Mouse (Mus musculus) A20 (cell line): Measurements from ENCODE around the gene AI597479.

ENCODE experiments used
- DNase-seq: peaks from one replicate; pipeline ENCODE4 v3.0.0-alpha.2; 2011; ENCODE audit warnings: low read depth, low spot score

Gene AI597479

DNA sequence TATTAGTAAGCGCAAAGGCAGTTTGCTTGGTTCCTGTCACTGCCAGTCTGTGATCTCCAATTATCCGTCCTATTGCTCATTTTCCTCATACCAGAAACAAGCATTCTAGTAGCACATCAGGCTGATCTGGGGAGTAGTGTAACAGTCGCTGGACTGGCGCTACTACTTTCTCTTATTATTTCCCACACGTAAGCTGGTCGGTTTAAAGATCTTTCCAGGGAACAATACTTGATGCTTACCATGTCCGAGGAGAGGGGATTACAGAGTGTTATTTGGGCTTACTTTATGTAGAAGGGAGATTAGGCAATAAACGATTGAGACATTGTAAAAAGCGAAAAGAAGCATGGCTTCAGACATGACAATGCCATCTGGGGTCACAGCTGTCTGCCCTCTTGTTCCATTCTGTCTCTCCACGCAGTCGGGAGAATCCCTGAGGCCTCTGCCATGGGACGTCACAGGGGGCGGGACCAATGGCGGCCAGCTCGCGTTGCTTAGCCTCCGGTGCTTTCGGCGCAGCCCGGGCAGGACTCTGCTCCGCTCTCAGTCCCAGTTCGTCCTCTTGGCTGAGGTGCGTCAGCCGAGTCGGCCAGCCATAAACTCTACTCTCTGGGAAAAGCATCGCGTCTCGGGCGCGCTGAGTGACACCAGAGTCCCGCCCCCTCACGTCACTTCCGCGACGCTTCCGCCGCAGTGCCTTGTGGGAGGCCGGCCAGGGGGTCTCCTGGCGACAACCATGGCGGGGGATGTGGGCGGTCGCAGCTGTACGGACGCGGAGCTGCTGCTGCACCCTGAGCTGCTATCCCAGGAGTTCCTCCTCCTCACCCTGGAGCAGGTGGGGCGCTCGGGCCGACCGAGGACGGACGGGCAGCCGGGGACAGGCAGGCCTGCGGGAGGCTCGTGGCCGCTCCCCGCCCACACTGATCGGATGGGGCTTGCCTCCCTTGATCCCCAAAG is at the start of gene AI597479, which contains the start of gene Tgfbrap1:
TSS of gene AI597479 (plus strand) at position 680 of the 954 bp plus-strand sequence.
TSS of gene Tgfbrap1 (minus strand) at position 607 of the 954 bp plus-strand sequence.
- peak; percentile 94 for DNase-seq

- DNase-seq = peak; percentile 5
Observed at GRCm38 (mm10) chr1:43051903-43052302, 46.6 kb upstream of the AI597479 start.

DNA sequence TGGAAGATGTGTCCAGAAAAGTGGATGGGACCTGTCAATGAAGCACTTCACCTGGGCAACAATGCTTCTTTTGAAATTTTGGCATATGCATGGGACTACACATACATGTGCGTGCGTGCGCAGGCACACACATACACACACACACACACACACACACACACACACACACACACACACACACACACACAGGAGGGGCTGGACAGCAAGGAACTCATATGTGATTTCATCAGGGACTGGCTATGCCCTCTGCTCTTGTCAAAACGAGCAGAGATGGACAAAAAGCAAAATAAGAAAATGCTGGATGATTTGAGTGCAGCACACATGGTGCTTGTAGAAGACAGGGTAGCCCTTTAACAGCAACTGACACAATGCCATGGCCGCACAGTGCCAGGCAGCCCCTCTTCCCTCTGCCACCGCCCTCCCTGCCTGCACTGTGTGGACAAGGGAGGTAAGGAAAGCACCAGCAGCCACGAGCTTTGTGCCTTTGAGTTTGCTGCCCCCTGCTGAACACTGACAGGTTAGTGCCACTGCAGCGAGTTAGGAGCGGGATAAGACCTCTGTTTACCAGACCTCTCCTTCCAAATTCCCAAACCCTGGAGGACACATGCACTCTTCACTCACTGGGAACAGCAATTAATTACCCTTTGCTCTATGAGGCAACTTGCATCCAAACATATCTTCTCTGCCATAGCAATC is 32.7 kb upstream of the AI597479 start:
- peak; percentile 55 for DNase-seq

- no peak for DNase-seq
Observed at GRCm38 (mm10) chr1:43066573-43066972, 31.9 kb upstream of the AI597479 start.

GRCm38 (mm10) chr1:43067551-43067950 is 31.0 kb upstream of the AI597479 start:
- DNase-seq = no peak

- DNase-seq = no peak
Observed at GRCm38 (mm10) chr1:43070726-43071125, 27.8 kb upstream of the AI597479 start.

- no peak for DNase-seq
Observed at GRCm38 (mm10) chr1:43072028-43072427, 26.5 kb upstream of the AI597479 start.

- no peak for DNase-seq
Observed at GRCm38 (mm10) chr1:43072561-43072960, 25.9 kb upstream of the AI597479 start.

DNA sequence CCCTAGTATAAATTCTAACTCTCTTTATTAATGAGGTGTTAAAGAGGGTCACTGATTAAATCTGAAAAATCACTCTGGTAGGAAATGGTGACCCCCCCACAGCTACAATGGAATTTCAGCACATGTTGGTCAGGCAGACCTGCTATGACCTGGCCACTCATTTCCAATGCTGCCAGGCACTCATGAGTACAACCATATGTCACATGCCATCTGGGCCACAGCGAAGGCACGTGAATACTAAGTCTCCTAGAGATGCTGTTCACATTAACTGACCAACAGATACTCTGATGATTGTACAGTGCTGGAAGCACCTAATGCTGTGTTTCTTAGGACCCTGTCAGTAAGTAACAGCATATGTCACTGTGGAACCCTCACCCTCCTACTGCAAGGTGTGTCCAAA is 23.7 kb upstream of the AI597479 start:
- DNase-seq = no peak

GRCm38 (mm10) chr1:43078124-43078523 is 20.4 kb upstream of the AI597479 start:
- DNase-seq = no peak

DNA sequence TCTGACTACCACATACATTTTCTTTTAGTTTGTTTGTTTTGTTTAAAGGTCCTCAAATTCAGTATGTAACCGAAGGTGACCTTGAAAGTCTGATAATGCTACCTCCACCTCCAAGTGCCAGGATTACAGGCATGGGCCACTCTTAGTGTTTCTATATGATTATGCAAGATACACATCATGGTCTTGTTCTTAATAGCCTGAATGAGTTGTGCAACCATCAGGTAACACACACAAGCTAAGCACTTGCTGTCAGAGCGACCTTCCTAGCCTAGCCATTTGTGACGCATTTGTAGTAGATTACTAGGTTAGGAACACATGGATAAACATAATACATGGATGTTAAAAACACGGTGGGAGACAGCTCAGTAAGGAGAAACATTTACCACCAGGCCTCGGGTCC is 15.6 kb upstream of the AI597479 start:
- DNase-seq = no peak

DNA sequence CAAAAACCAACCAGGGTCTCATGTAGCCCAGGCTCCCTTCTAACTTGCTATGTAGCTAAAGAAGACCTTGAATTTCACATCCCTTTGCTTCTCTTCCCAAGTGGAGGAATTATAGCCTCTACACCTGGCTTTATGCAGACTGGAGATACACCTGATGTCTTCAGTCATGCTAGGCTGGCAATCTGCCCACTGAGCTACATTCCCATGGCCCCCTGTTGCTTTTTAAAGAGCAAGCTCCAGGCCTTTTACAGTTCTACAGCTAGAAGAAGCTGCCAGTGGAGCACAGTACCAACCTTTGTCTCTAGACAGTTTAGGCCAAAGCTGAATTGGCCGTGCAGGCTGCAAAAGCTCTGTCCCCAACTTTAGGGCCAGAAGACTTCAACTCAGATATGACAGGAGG is 8.1 kb upstream of the AI597479 start:
- DNase-seq = no peak

- DNase-seq = no peak
Observed at GRCm38 (mm10) chr1:43091306-43092055, 7.0 kb upstream of the AI597479 start.

DNA sequence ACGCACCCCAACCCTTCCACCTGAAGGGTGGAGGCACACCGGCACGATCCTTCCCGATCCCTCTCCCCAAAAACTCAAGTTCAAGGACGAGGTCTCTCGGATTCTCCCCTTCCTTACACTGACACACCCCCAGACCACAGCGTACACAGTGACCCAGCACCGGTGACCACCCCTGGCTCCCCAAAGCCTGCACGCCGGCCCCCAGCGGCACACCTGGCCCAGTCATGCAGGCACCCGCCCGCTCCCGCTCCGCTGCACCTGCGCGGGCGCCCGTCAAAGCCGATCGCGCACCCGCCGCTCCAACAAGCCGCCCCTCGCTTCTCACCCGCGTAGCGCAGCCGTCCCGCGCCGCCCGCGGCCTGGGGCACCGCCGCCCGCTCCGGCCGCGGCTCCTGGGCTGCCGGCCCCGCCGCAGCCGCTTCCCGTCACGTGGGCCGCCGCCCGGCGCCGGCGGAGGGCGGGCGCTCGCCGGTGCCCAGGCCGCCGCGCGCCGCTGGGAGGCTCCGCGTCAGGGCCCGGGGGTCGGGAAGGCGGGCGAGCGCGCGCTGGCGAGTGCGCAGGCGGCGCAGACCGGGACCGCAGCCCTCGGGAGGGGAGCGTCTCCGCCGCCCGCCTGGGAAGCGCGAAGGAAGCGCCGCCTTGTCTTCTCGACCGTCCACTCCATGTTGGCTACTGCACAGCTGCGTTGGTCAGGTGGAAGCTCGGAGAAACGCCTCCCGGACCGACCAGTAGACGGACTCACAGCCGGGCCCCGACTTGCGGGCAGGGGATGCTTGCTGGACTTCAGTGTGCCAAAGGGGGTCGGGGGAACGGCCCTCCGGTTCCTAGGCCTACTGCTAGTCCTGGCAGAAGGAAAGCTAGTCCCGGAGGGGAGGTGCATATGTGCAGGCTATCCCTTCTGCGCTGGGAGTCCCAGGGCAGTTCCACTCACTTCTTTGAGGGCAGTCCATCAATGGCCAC is 6.2 kb upstream of the AI597479 start:
- DNase-seq = peak; percentile 71

GRCm38 (mm10) chr1:43094206-43094605 is 4.3 kb upstream of the AI597479 start:
- DNase-seq = no peak

GRCm38 (mm10) chr1:43108729-43109128 is 10.2 kb downstream of the AI597479 start:
- no peak for DNase-seq

DNA sequence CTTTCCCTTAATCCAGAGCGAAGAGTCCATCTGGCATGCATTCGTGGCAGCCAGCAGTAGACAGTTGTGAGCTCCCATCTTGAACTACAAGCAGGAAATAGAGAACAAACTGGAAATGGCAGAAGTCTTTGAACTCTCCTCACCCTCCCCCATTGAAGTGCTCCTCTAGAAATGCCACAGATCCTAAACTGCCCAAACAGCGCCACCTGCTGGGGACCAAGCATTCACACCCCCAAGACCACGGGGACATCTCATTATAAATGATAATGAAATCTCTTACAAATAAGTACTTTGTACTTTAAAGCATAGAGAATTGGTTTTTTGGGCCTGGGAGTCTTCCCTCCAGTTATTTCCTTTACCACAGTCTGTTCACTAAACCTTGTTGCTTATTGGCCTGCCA is 12.0 kb downstream of the AI597479 start:
- DNase-seq = peak; percentile 66

- DNase-seq = peak; percentile 50
Observed at GRCm38 (mm10) chr1:43112882-43113281, 14.4 kb downstream of the AI597479 start.

DNA sequence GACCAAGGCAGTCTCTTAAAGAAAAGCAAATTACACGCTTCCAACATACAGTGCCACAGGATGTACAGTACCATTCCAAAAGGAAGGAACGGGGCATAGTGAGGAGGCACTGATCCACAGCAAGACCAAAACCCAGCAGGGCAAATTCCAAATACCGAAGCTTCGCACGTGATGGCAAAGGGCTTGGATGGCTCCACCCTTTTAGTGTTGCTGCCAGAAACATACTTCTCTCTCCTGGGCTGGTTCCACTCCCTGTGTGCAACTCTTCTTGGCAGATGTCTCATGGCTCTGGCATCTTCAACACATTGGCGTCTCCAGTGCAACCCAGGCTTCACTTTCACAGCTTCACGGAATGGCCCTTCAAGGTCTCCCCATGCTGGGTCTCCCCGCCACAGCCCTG is 18.9 kb downstream of the AI597479 start:
- DNase-seq = no peak

GRCm38 (mm10) chr1:43120950-43121349 is 22.4 kb downstream of the AI597479 start:
- no peak for DNase-seq

GRCm38 (mm10) chr1:43122616-43123015 is 24.1 kb downstream of the AI597479 start:
- DNase-seq = no peak
